Mouse (Mus musculus): ENCODE data around the gene Fuca1. TPM values are rescaled to one million over a fixed set of nuclear protein-coding genes. Genes with fewer than 3 reads are reported as not detected.

The Fuca1 gene
- total and polyA plus RNA-seq, 3 experiments = 26.8 to 48.6 TPM; not detected in 1

DNA sequence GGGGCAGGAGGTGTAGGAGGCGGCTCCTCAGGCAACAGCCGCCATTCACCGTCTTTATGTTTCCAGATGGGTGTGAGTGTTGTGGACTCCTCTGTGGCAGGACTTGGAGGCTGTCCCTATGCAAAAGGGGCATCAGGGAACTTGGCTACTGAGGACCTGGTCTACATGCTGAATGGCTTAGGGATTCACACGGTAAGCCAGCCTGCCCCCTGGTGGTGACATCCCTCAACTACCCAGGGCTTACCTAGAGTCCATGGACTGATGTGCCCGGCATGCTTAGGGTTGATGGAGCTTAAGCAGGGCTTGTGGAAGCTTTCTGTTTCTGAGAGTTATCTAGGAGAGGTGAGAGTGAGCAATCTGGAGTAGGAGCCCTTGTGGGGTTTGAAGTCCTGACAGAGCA is 40.2 kb downstream of the Fuca1 start:
- TF ChIP-seq KAT2A (conservative IDR thresholded peaks at IDR 0.05; ENCODE audit: low read depth, low read length) (no peak), MAX (IDR thresholded peaks at IDR 0.05; ENCODE audit: low read length) (peak; percentile 34; the same call in 1 of the 2 replicates), ELF1 (IDR thresholded peaks at IDR 0.05; ENCODE audit: low read depth, low read length) (0 out of 2 replicates have a peak, but pooled peaks have one; percentile 10), MEF2A (IDR thresholded peaks at IDR 0.05; ENCODE audit: extremely low read depth, insufficient replicate concordance, low read depth, low read length, poor library complexity, severe bottlenecking) (no peak), RCOR1 (IDR thresholded peaks at IDR 0.05; ENCODE audit: low read depth, low read length) (no peak), JUND (IDR thresholded peaks at IDR 0.05; ENCODE audit: low read depth, low read length) (0 out of 2 replicates have a peak, but pooled peaks have one; percentile 35), CHD2 (IDR thresholded peaks at IDR 0.05; ENCODE audit: low read length) (no peak), ZC3H11A (IDR thresholded peaks at IDR 0.05; ENCODE audit: low read depth, low read length) (peak; percentile 78), TBP (IDR thresholded peaks at IDR 0.05; ENCODE audit: low read depth, low read length) (no peak), ZKSCAN1 (IDR thresholded peaks at IDR 0.05; ENCODE audit: low read depth, low read length) (no peak), MYC (IDR thresholded peaks at IDR 0.05; ENCODE audit: low read depth, low read length) (0 out of 2 replicates have a peak, but pooled peaks have one; percentile 27), SIN3A (IDR thresholded peaks at IDR 0.05; ENCODE audit: low read length) (peak; percentile 63; the same call in 1 of the 2 replicates), CTCF (IDR thresholded peaks at IDR 0.05 in 2 of 3, conservative IDR thresholded peaks at IDR 0.05 in 1 of 3; ENCODE audit: control insufficient read depth in 1 of 3, insufficient read depth in 1 of 3, low read depth in 2 of 3, low read length in 3 of 3, poor library complexity in 1 of 3, severe bottlenecking in 1 of 3) (peak; percentile 92 to 97 (median 96)), EP300 (IDR thresholded peaks at IDR 0.05; ENCODE audit: low read depth in 1 of 2, low read length in 2 of 2) (no peak), GABPA (IDR thresholded peaks at IDR 0.05; ENCODE audit: low read depth, low read length) (no peak), NRF1 (IDR thresholded peaks at IDR 0.05; ENCODE audit: insufficient read depth, low read depth, low read length, poor library complexity, severe bottlenecking) (no peak), CHD1 (IDR thresholded peaks at IDR 0.05; ENCODE audit: low read depth, low read length) (no peak), ZNF384 (IDR thresholded peaks at IDR 0.05; ENCODE audit: low read depth, low read length) (no peak), BHLHE40 (IDR thresholded peaks at IDR 0.05; ENCODE audit: borderline replicate concordance, low read depth, low read length) (no peak), SMC3 (IDR thresholded peaks at IDR 0.05; ENCODE audit: low read depth, low read length) (peak; percentile 94), HCFC1 (IDR thresholded peaks at IDR 0.05; ENCODE audit: low read depth, low read length) (0 out of 2 replicates have a peak, but pooled peaks have one; percentile 32), RAD21 (IDR thresholded peaks at IDR 0.05; ENCODE audit: low read depth, low read length) (peak; percentile 79), MYB (IDR thresholded peaks at IDR 0.05; ENCODE audit: low read depth, low read length) (no peak)
- H3K36me3 ChIP-seq (ENCODE audit: control insufficient read depth in 1 of 2, insufficient read depth in 2 of 2, low read length in 2 of 2) = peaks cover 0 to 6% of the 10 kb centered on the region in 2 experiments; a peak in 2 of 4 replicates
- H3K9ac ChIP-seq (ENCODE audit: control insufficient read depth, low read depth, low read length, poor library complexity, severe bottlenecking) = no peak overlapping the region
- peak; percentile 90 for DNase-seq (ENCODE audit: low read depth, low spot score)
- no peaks in the 10 kb centered on the region for H3K27me3 ChIP-seq (ENCODE audit: control insufficient read depth in 1 of 2, insufficient read depth in 2 of 2, low read length in 2 of 2)
- H3K9me3 ChIP-seq (replicated peaks; ENCODE audit: insufficient read depth, low read length) = no peaks in the 10 kb centered on the region
- H3K4me3 ChIP-seq (ENCODE audit: control insufficient read depth in 1 of 2, insufficient read depth in 1 of 2, low read depth in 2 of 2, low read length in 2 of 2) = no peak overlapping the region
- peaks cover 7% of the 10 kb centered on the region; the same call in 1 of the 2 replicates for H3K79me2 ChIP-seq (ENCODE audit: control insufficient read depth, insufficient read depth, low read length, poor library complexity)
- no peak overlapping the region for H3K27ac ChIP-seq (ENCODE audit: control insufficient read depth, low read depth, low read length)
- H3K4me1 ChIP-seq (ENCODE audit: control insufficient read depth in 1 of 2, insufficient read depth in 2 of 2, low read length in 2 of 2) = peaks cover 4 to 7% of the 10 kb centered on the region in 2 experiments; a peak in 3 of 4 replicates
